Mouse (Mus musculus): ENCODE measurements around the gene Cdhr5.

DNA sequence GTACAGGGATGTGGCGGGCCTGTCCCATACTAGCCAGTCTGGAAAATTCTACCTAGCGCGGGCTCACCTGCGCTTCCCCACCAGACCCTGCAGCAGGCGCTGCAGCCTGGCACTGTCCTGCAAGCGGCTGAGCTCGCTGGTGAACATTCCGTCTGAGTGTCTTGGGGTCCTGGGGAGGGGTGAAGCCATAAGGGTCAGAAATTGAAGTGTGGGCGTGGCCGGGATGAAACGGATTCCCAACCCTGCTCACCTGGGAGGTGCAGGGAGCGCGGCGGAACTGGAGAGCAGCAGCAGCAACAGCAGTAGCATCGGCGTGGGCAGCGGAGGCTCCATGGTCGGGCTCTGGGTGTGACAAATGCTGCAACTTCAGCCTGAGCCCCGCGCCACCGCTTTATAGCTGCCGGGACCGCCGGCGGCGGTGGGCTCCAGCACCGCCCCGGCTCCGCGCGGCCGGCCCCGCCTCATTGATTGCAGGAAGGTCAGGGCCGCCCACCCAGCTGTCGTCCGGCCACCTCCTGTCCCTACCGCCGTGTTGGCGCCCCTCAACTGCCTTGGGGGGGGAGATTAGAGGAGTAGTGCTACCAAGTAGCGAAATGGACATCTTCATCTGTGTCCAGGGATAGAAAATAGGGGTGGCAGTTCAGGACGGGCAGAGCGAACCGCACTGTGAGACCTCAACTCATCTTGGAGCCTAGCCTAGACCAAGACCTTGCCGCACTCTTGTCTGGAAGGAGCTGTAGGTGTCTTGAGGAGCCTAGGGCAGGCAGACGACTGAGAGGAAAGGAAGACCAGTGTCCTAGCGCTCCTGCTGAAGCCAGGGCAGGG, 2.4 kb upstream of the Cdhr5 start, which contains the start of gene Sct:
- TF ChIP-seq CTCF (IDR thresholded peaks at IDR 0.05; ENCODE audit: extremely low read depth, insufficient read length, insufficient replicate concordance, low read depth, low read length) (peak; percentile 43; the same call in 1 of the 2 replicates), POLR2A (IDR thresholded peaks at IDR 0.05; ENCODE audit: low read depth, low read length) (no peak)

Measured in small intestine, adult 2 months (tissue).